Mouse (Mus musculus): Measurements from ENCODE around the gene Acy3.
A peak's percentile ranks its signal among the peaks of the same experiment; 100 is the strongest.
"Not testable (repeated sequence)": the region's sequence is repeated elsewhere in the genome, so short reads cannot be mapped to it uniquely, and the experiment has no call there.

The Acy3 gene

DNA sequence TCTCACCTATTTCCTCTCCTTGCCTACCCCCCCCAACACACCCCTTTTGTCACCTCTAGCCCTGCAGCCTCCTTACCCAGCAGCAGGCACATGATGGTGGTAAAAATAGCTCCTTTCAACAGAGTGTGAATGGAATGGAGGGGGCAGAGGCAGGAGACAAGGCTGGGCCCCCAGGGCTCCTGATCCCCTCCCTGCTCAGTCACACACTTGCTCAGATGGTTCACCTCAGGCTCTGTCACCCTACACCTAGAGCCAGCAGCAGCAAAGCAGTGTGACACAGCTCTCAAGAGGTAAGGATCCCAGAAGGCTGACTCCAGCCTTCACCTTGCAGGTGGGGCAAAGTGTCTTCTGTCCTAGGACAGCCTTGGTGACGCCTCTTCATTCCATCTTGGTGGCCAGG, 16.7 kb downstream of the Acy3 start, which contains the start of gene Doc2g:
Gene Doc2g (plus strand): TSS at position 202 of the 400 bp plus-strand sequence.
- DNase-seq (ENCODE audit: low read depth, low spot score), result no peak

DNA sequence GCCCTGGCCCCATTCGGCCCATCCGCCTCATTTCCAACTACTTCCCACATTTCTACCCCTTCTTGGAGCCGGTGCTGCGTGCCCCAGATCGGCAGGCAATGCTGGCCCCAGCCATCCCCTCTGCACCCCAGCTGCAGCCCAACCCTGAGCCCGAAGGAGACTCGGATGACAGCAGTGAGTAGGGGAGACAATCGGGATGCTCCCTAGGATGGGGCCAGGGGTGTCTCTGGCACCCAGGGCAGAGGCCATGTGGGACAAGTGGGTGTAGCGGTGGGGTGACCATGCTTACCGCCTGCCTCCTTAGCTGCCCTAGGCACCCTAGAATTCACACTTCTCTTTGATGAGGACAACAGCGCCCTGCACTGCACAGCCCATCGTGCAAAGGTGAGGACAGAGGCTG, 17.3 kb downstream of the Acy3 start:
- DNase-seq (ENCODE audit: low read depth, low spot score), result no peak

DNA sequence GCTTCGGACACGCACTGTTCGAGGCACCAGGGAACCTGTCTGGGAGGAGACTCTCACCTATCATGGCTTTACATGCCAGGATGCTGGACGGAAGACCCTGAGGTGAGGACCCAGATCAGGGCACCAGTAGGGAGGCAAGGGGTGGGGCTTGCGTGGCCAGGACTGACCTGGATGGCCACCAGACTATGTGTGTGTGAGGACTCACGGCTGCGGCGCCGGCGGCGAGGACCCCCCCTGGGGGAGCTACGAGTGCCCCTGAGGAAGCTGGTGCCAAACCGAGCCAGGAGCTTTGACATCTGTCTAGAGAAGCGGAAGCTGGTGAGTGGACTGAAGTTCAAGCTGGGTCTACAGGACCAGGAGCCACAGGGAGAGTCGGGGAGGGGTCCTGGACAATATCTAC, 18.0 kb downstream of the Acy3 start:
- no peak for DNase-seq (ENCODE audit: low read depth, low spot score)

DNA sequence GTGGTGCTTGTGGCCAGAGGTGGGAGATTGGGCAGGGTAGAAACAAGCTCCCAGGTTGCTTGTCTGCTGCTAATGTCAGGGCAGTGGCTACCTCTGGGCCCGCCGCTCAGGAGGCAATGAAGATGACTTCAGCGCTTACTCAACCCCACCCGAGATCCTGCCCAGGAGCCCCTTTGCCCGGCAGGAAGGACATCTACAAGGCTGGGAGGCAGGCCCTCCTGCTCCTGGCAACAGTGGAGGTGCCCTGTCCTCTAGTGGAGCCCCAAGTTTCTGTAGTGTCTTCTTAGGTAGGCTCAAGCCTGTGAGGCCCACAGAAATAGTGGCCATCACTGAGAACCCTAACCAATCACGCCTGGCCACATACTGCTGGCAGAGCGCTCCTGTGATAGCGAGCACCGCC, 18.7 kb downstream of the Acy3 start:
- no peak for DNase-seq (ENCODE audit: low read depth, low spot score)

DNA sequence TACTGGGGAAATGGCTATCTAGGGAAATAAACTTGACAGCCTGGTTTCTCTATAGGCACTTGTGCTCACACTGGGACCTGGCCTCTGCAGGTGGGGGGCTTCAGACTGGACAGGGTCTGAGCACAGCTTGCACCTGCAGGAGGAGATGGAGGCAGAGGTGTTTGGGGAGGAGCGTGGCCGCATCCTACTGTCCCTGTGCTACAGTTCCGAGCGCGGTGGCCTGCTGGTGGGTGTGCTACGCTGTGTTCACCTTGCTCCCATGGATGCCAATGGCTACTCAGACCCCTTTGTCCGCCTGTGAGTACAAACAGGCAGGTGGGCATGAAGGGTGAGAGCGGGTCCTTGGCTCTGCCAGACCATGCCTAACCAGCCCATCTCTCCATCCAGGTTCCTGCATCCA, 19.6 kb downstream of the Acy3 start:
- no peak for DNase-seq (ENCODE audit: low read depth, low spot score)

DNA sequence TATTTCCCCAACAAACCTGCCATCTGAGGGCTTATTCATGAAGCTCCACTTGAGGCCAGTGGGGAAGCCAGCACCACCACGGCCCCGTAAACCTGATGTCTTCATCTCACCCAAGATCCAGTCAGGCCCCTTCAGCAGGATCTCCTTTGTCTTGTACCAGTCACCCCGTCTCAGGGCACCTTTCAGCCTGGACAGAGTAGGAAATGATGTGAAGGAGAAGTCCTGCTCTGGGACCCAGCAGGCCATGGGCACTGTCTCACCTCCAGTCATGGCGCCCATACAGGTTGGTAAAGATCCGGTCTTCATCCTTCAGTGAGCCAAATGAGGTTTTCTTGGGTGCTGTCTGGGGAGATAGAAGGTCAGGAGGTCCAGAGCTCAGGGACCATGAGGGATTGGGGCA, 24.7 kb downstream of the Acy3 start:
- no peak for DNase-seq (ENCODE audit: low read depth, low spot score)

DNA sequence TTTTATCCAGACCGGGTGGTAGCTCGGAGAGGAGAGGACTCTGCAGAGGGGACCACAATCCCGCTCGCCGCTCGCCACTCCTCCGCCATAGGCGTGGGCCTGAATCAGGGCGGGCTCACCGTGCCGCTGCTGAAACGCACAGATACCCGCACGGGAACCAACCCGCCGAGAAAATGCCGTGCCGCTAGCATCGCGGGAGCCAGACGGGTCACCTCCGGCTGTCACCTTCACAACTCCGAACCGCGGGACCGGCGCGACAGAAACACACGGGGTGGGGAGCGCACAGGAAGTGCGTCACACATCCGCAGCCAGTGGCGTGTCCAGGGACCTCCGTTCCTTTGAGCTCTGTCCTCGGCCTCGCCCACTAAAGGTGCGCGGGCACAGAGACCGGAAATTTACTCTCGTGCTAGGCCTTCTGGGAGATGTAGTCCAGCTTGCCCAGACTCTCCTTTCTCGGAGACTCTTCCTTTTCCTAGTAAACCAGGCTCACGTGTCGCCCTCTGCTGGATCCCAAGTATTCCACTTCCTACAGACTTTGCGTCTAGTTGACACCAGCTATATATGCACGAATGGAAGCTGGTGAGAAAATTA, 26.2 kb downstream of the Acy3 start, which contains the start of gene Ndufv1:
Gene Ndufv1 (minus strand): TSS at position 375 of the 591 bp plus-strand sequence.
- DNase-seq (ENCODE audit: low read depth, low spot score), result peak; percentile 97

DNA sequence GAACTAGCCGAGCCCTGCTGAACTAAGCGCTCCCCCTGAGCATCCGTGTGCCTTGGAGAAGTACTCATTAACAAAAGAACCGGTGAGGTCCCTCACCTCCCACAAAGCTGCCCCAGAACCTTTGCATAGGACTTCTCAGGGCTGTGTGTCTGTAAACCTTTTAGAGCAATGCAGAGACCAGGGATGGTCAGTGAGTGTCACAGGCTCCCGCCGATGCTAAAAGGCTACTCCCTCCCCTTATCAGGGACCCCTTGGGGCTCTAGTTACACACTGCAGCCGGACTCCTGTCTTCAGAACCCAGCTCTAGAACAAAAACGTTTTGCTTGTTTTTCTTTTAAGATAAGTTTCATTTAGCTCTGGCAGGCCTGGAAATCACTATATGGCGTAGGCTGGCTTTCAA, 26.7 kb downstream of the Acy3 start:
- no peak for DNase-seq (ENCODE audit: low read depth, low spot score)

DNA sequence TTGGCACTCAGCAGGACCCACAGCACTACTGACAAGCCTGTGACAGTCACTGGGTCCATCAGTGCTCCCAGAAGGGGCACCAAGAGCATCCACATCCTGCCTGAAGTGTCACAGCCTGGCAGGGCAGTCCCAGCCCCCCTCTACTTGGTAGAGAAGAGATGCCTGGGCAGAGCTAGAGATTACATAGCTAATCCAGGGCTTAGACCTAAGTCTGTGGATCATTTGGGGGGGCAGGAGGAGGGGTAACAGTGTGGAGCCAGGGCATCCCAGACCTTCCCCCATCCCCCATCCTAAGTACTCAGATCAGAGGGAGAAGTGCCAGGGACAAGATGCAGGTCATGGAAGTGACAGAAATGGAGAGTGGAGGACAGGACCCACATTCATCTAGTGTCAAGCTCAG, 28.4 kb downstream of the Acy3 start:
- peak; percentile 88 for DNase-seq (ENCODE audit: low read depth, low spot score)

DNA sequence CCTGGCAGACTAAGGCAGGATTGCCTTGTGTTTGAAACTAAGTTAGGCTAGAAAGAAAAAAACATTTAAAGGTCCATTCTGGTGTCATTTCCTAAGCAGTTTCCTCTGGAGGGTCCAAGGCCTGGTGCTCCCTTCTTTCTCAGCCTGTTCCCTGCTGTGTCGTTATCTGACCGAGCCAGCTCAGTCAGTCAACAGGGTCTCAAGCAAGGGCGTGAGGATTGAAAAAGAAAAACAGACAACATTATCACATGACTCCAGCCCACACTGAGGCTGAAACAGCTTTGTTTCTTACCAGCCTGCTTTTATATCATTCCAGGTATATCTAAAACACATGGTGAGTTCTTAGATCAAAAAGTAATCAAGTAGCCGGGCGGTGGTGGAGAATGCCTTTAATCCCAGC, 29.3 kb downstream of the Acy3 start:
- DNase-seq (ENCODE audit: low read depth, low spot score), result no peak

DNA sequence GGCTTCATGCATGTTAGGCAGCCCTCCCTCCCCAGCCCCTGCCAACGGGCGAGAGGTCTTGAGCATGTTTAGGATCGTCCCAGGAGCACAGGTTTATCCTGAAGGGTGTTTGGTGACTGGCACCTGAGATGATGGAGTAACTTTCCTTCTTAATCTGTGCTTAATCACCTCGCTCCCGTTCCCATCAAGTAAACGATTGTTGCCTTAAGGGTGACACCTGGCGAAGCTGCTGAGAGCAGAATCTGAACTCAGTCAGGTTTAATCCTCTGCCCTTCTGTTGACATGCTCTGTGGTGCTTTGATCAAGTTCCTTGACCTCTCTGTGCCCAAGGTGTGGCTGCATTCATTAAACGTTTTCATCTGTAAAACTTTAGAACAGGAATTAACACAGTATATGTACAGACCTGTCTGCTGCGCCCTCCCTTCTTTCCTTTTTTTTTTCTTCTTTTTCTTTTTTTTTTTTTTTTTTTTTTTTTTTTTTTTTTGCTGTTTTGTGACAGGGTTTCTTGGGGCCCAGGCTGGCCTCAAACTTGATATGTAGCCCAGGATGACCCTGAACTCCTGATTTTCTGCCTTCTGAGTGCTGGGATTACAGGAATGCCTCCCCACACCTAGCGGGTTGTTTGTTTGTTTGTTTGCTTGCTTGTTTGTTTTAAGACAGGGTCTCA, 31.7 kb downstream of the Acy3 start:
- no peak for DNase-seq (ENCODE audit: low read depth, low spot score)

DNA sequence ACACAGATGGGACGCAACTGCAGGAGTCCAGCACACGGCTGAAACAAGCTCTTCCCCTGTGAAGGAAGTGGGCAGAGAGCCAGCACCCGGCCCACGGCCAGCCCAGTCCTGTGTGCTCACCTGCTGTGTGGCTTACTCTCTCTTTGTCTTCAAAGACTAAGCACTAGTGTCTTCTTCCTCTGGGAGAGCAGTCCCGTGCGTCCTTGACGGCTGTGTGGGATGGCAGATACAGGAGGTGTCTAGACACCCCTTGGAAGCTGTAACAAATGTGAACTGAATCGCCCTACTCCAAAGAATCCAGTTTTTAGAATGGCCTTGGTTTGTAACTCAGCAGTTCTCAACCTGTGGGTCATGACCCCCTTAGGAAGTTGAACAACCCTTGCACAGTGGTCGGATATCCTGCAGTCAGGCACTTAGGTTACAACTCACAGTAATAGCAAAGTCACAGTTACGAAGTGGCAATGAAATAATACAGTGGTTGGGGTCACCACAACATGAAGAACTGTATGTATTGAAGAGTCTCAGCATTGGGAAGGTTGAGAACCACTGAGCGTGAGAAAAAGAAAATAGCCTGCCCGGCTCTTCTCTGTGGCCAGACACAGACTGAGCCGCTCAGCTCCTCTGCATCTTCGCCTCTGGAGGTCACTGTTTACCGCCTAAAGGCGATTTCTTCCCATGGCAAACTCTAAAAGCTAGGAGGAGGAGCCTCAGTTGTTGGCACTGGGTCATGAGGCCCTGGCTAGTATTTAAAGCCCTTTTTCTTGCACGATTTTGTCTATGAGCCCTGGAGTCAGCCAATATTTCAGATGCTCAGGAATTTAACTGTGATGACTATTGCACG, 32.6 kb downstream of the Acy3 start:
- peak; percentile 79 for DNase-seq (ENCODE audit: low read depth, low spot score)

DNA sequence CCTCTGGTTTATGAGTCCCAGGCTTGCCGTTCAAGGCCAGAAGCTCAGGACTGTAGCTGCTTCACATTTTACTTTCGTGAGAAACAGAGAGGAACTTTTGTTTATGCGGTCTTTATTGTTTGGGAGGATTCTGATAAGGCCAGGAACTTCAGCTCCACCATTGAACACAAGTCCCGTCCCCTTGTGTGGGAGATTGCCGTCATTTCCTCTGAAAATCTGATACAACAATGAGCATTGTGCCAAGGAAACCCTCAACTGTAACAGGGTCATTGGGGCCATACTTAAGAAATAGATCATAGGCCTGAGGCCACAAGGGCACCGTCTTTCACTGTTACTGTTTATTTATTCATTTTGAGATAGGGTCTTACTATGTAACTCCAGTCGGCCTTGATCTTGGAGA, 36.8 kb downstream of the Acy3 start:
- no peak for DNase-seq (ENCODE audit: low read depth, low spot score)

DNA sequence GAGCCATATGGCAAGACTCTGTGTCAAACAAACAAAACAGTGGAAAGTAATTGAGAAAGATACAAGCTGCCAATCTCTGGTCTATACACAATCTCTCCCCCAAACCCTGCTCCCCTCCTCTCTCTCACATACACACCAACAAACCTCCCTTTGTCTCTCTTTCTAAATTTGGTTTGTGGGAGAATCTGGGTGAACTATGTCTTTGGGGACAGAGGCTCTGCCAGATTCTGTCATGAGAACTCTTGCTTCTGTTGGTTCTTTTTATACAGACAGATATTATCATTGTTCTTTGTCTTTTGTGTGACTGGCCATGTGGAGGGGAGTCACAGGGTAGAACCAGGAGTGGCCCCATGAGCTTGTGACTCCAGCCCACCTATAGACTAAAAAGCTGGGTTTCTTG, 41.2 kb downstream of the Acy3 start:
- DNase-seq (ENCODE audit: low read depth, low spot score), result no peak

DNA sequence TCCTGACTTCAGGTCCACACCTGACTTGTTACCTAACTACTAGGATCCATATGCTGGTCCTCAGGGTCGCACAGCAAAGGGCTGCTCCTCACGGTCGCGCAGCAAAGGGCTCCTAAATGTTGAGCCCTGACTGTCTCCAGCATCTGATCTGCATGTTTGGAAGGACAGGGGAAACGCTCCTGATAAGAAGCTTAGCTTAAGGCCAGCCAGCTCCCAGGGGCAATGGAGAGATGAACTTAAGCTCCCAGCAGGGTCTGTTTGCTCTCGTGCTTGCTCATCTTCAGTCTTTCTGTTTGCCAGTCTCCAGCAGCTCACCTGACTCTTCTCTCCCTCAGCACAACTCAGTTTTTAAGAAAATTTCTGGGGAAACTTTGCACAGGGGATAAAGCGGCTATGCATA, 46.3 kb downstream of the Acy3 start:
- no peak for DNase-seq (ENCODE audit: low read depth, low spot score)

DNA sequence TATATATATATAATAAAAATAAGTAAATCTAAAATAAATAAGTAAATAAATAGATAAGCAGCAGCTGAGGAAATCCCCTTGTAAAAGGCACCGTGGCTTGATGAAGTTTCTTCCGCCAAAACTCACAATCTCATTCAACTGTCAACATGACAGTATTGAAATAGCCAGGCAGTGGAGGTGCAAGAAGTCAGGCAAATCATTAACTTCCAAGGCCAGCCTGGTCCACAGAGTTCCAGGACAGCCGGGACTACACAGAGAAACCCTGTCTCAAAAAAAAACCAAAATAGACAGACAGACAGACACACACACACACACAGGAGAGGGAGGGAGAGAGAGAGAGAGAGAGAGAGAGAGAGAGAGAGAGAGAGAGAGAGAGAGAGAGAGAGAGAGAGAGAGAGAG, 46.9 kb downstream of the Acy3 start:
- no peak for DNase-seq (ENCODE audit: low read depth, low spot score)

DNA sequence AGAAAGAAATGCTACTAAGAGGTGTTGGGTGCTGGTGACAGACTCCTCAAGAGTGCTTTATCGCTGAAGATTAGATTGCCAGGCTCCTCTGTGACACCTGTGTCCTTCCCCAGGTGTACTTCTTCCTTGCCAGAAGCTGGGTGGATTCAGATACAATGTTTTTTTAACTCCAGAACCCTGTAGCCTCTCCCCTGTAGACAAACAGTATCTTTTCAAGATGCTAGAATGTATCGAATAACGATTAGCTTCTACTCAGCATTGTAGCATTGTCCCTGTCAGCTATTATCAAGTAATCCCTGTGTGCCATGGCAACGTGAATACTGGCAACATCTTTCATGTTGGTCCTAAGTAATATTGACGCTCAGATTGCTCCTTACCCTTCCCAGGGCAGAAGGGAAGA, 47.4 kb downstream of the Acy3 start:
- no peak for DNase-seq (ENCODE audit: low read depth, low spot score)

DNA sequence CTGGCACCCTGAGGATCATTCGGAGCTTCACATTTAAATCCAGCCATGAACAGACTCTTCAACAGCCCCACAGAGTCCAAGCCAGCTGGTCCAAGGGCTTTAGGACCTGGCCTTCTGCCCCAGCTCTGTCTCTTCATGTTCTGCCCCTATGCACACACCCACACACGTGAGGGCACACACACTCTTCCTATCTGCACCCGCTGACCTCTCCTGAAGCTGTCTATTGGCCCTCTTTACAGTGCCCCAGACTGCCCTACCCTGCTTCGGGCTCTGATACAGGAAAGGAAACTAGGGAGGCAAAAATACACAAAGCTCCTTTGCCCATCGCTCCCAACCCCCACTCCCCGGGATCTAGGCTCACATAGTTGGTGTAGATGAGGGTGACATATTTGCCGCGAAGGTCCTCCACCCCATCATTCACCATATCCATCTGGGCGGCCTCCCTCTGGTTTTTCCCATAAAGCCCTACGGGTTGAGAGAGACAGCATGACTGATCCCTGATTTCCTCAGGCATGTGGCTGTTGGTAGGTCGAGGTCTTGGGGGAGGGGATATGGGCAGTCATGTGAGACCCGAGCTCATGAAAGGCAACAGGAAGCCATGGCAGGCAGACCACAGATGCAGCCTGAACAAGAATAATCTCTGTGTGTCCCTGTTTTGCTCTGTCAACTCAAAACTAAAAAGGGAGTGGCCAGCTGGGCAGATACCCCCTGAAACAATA, 50.1 kb downstream of the Acy3 start:
- DNase-seq (ENCODE audit: low read depth, low spot score), result no peak

DNA sequence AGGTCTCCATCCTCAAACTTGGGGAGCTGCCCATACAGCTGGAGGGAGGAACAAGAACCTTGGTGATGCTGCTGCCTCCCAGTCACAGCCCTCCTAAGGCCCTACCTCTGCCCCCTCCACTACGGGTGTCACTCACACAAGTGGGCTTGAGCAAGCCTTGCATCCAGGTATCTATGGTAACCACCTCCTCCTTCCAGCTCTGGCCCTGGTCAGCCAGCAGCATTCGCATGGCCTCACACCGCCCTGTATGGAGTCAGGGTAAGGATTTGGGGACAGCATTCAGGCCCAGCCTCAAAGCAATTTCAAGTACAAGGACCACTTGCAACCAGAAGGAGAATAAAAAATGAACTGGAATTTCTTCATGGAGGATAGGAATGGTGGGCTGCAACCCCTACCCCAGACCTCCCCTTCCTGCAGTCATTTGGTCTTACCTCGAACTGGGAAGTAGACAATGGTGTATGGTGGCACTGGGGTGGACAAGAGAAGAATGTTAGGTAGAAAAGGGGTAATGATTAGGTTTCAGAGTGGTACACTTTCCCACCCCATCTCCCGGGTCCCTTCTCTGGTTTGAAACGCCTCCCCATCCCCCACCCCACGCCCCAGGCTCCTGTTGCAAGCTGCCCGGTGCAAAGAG, 50.9 kb downstream of the Acy3 start:
- DNase-seq (ENCODE audit: low read depth, low spot score), result not testable (repeated sequence)

DNA sequence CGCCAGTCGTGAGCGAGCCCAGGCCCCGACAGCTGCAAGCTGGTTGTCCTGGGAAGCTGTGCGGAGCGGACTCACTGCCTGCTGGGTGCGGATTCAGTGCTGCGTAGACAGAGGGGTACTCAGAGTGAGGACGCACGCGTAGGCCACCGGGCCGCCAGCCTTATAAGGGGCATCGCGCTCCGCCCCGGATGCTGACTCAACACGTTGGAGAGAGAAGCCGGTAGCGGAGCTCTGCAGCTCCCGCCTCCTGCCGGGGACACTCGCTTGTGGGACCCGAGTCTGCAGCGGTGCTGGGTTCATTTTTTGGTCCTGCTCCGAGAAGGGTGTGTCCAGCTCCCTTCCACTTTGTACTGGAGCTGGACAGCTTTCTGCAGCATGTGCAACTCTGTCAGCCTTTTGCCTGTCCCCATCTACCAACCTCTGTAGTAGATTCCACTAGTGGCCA, 51.4 kb downstream of the Acy3 start, which contains the start of gene Gstp1:
Gene Gstp1 (minus strand): TSS at position 198 of the 445 bp plus-strand sequence.
- peak; percentile 65 for DNase-seq (ENCODE audit: low read depth, low spot score)

All from retina, postnatal 7 days (tissue).